Mouse (Mus musculus) adrenal gland (tissue): Measurements from ENCODE around the gene Xpo6.

Experiments used
- intact Hi-C: fragments of 180-260 bp; cut with DNase I; formaldehyde crosslinking; loops from one replicate; pipeline ENCODE4 v1.15.1; 2025

Gene Xpo6

GRCm38 (mm10) chr7:126082286-126082741, 118.0 kb downstream of the Xpo6 start, which contains the start of gene Gsg1l:
Gsg1l (minus strand) TSS chr7:126082411.
- intact Hi-C loops: loop anchor here (10.0 kb wide), 1 partner anchor 408 kb away; no protein-coding TSS in a partner anchor

DNA sequence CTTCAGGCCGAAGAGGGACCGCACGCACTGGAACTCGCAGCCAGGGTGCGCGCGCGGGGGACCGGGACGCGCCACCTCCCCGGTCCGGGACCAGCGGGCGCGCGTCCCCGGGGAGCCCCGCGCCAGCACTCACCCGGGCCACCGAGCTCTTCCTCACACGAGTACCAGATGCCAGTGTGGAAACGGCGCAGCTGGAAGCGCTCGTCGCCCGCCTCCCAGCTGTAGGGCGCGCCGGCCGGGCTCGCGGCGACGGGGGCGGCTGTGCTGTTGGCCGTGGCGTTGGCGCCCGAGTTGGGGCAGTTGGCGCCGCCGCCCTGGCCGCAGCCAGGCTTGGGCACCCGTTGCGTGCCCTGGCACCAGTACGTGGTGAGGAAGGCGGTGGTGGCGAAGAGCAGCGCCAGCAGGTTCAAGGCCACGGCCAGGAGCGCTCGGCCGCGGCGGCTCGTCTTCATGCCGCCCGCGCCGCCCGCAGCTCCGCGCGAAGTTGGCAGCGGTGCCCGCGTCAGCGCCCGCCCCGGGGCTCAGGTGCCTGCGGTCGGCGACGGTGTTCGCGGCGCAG, 118.5 kb downstream of the Xpo6 start:
- intact Hi-C loops: loop anchor here (10.0 kb wide), 1 partner anchor 407 kb away; no protein-coding TSS in a partner anchor

- intact Hi-C loops: loop anchor here (10.0 kb wide), 1 partner anchor 406 kb away; no protein-coding TSS in a partner anchor
Measured at GRCm38 (mm10) chr7:126080949-126081654, 119.2 kb downstream of the Xpo6 start.

DNA sequence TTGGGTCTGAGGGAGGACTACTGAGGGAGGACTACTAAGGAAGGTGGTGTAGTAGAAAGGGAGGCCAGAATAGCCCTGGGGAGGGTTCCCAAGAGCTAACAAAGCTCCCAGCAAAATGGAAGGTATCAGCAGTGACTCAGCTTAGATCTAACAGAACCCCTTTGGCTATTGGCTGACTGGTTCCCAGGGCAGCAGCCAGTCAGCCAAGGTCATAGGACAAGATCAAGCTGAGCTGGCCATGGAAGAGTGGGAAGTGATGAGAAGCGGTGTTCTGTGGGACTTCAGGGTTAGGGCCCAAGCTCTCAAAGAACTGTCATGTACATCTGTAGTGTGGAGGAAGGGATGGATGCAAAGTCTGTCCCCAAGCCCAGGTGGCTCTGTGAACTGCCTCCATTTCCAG, 123.4 kb downstream of the Xpo6 start:
- intact Hi-C loops: loop anchor here (5.0 kb wide), 2 partner anchors 35 to 50 kb away; no protein-coding TSS in a partner anchor

DNA sequence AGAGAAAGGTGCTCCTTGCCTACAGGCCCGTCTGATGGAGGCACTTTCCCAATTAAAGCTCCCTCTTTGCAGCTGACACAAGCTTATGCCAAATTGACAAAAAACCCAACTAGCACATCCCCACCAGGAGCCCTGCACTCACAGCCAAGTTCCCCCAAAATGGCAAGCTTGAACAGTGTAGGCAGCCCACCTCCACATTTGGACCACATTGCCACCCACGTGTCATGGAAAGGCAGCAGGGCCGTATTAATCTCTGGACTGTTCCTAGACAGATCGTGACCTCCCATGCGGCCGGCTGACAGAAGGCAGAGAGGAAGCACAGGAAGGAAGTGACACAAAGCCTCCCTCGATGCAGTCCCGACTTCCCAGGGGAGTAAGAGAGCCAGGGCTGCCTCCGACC, 125.2 kb downstream of the Xpo6 start:
- intact Hi-C loops: loop anchor here (5.0 kb wide), 2 partner anchors 33 to 48 kb away; no protein-coding TSS in a partner anchor

DNA sequence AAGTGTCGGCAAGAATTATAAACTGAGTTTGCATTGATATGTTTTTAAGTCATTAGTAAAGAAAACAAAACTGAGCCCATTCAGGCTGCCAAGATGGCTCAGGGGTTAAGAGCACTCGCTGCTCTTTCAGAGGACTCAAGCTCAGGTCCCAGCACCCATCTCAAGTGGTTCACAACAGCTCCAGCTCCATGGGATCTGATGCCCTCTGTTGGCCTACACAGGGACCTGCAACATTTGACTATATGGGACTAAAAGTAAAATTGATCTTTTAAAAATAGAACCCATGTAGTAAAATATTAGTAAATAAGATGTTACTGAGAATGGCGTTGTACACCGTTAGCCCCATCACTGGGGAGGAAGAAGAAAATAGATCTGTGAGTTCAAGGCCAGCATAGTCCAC, 130.0 kb downstream of the Xpo6 start:
- intact Hi-C loops: no loop called here

DNA sequence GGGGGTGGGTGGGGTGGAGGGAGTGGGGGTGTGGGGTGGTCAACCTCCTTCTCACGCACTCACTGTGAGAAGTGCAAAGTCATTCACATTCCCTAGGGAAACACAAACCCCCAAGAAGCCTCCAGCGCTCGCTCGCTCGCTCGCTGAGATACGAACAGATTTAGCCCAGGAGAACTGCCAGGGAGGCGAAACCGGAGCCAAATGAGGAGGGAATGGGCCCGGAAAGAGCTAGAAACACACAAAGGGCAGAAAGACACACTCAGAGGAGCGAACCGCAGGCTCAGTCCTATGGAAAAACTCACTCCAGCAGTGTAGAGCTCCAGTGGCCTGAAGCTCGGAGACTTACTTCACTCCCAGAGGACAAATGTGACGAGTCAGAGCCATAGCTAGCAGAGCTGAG, 133.5 kb downstream of the Xpo6 start:
- intact Hi-C loops: no loop called here

- intact Hi-C loops: no loop called here
Measured at GRCm38 (mm10) chr7:126065243-126065876, 134.9 kb downstream of the Xpo6 start.

DNA sequence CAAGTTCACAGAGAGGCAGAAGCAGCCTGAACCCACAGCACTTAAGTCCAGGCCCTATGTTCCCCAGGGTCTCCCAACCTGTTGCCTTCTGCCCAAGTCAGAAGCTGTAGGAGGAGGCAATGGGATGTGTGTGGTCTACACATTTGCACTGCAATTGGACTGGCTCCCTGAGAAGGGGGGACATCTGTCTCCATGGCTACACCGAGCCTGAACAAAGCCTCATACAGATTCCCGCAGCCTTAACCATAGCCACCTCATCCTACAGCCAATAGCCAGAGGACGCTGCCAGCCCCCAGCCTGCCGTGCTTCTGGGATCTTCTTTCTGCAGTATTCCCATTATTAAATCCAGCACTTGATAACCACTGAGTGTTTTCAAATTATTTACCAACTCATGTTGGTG, 138.1 kb downstream of the Xpo6 start:
- intact Hi-C loops: no loop called here

DNA sequence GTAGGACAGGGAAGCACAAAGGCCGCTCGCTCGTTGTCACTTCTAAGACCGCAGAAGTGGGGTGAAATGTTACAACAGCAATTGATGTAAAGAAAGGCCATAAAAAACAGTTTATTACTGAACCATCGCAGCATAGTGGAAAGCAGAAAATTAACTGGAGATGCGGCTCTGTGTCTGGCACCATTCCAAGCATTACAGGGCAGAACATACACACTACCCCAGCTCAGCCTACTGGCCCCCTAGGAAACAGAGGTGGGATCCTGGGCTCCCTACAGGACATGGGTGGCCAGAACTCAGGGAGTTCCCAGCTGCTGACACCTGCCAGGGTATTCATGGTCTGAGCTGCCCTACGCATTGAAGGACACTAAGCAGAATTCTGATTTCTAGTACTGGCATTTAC, 141.4 kb downstream of the Xpo6 start:
- intact Hi-C loops: no loop called here

- intact Hi-C loops: no loop called here
Measured at GRCm38 (mm10) chr7:126057332-126057914, 142.9 kb downstream of the Xpo6 start.

- intact Hi-C loops: no loop called here
Measured at GRCm38 (mm10) chr7:126054574-126054973, 145.7 kb downstream of the Xpo6 start.

GRCm38 (mm10) chr7:126053618-126054017, 146.7 kb downstream of the Xpo6 start:
- intact Hi-C loops: no loop called here

DNA sequence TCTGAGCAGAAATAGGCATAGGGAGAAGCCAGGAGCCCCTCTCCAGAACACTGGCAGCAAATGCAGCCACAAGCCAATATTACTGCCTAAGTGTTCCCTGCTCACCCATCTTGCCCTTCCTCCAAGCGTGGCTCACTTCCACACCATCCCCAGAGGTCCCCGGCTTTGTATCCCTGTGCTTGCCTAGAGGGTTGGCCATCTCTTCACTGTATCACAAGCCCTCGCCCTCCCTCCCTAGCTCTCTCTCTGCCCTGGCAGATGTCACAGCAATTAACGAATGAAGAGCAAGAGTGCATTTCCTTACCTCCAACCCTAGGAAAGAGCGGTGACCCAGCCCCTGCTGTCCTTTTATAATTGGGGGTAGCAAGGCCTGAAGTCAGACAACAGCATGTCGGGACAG, 148.4 kb downstream of the Xpo6 start:
- intact Hi-C loops: no loop called here
